Mouse (Mus musculus) spleen, postnatal 10 days (tissue): ENCODE measurements around the gene Dlgap1.

ENCODE experiments used
- DNase-seq, 2 experiments: peaks; one replicate each; pipeline ENCODE4 v3.0.0; 2021 to 2022; ENCODE audit warnings: low spot score in 2 of 2

Dlgap1 gene

GRCm38 (mm10) chr17:70341230-70341629, 372.4 kb downstream of the Dlgap1 start:
- no peak for DNase-seq

- DNase-seq, result no peak
Observed at GRCm38 (mm10) chr17:70341920-70342319, 373.0 kb downstream of the Dlgap1 start.

GRCm38 (mm10) chr17:70347403-70347802, 378.5 kb downstream of the Dlgap1 start:
- no peak for DNase-seq

- DNase-seq, result no peak
Observed at GRCm38 (mm10) chr17:70363561-70363960, 394.7 kb downstream of the Dlgap1 start.

- DNase-seq, result no peak
Observed at GRCm38 (mm10) chr17:70363971-70364370, 395.1 kb downstream of the Dlgap1 start.

GRCm38 (mm10) chr17:70369124-70369523, 400.3 kb downstream of the Dlgap1 start:
- DNase-seq, result no peak

GRCm38 (mm10) chr17:70377020-70377419, 408.1 kb downstream of the Dlgap1 start:
- no peak for DNase-seq

- no peak for DNase-seq
Observed at GRCm38 (mm10) chr17:70388447-70388846, 419.6 kb downstream of the Dlgap1 start.

- DNase-seq, result no peak
Observed at GRCm38 (mm10) chr17:70397220-70397619, 428.3 kb downstream of the Dlgap1 start.

GRCm38 (mm10) chr17:70397708-70398107, 428.8 kb downstream of the Dlgap1 start:
- no peak for DNase-seq

GRCm38 (mm10) chr17:70401909-70402308, 433.0 kb downstream of the Dlgap1 start:
- DNase-seq, result no peak

GRCm38 (mm10) chr17:70403750-70404149, 434.9 kb downstream of the Dlgap1 start:
- no peak for DNase-seq

GRCm38 (mm10) chr17:70414202-70414601, 445.3 kb downstream of the Dlgap1 start:
- DNase-seq, result no peak

GRCm38 (mm10) chr17:70427866-70428265, 459.0 kb downstream of the Dlgap1 start:
- no peak for DNase-seq

GRCm38 (mm10) chr17:70429746-70430451, 461.0 kb downstream of the Dlgap1 start:
- peak; percentile 14 to 64 for DNase-seq

- peak in 1 of 2 experiments; percentile 27 for DNase-seq
Observed at GRCm38 (mm10) chr17:70430452-70430787, 461.5 kb downstream of the Dlgap1 start.

GRCm38 (mm10) chr17:70432834-70433233, 464.0 kb downstream of the Dlgap1 start:
- DNase-seq, result no peak

- no peak for DNase-seq
Observed at GRCm38 (mm10) chr17:70434549-70434948, 465.7 kb downstream of the Dlgap1 start.

- DNase-seq, result no peak
Observed at GRCm38 (mm10) chr17:70435612-70436011, 466.7 kb downstream of the Dlgap1 start.

- DNase-seq, result no peak
Observed at GRCm38 (mm10) chr17:70437229-70437628, 468.4 kb downstream of the Dlgap1 start.

GRCm38 (mm10) chr17:70442976-70443375, 474.1 kb downstream of the Dlgap1 start:
- DNase-seq, result no peak

GRCm38 (mm10) chr17:70446451-70446850, 477.6 kb downstream of the Dlgap1 start:
- no peak for DNase-seq

GRCm38 (mm10) chr17:70455036-70455435, 486.2 kb downstream of the Dlgap1 start:
- DNase-seq, result no peak

- no peak for DNase-seq
Observed at GRCm38 (mm10) chr17:70457103-70457502, 488.2 kb downstream of the Dlgap1 start.
